Mouse (Mus musculus) left cerebral cortex, adult 11 months (tissue): Measurements from ENCODE around the gene Pip4k2c.
"Not testable (repeated sequence)": the region's sequence is repeated elsewhere in the genome, so short reads cannot be mapped to it uniquely, and the experiment has no call there.

Experiments used
- DNase-seq: peaks from one replicate; pipeline ENCODE4 v3.0.0; 2022; ENCODE audit warnings: low spot score

Pip4k2c gene

DNA sequence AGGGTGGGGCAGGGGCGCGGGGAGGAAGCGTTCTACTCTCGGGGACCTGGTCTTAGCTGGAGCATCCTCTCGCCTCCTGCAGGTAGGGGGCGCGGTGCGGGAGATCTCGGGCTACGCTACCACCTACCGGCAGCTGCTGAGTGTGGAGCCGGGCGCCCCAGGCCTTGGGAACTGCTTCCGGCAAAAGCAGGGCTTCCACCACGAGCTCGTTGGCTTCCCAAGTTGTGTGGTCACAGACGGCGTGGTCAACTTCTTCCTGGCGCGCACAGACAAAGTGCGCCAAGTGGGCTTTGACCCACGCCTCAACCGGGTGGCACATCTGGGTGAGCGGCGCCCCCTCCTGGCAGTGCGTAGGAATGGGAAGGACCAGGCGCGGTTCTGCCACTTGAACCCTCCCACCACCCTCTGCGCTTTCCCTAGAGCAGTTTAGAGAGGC is 40.5 kb downstream of the Pip4k2c start:
- DNase-seq, result no peak

DNA sequence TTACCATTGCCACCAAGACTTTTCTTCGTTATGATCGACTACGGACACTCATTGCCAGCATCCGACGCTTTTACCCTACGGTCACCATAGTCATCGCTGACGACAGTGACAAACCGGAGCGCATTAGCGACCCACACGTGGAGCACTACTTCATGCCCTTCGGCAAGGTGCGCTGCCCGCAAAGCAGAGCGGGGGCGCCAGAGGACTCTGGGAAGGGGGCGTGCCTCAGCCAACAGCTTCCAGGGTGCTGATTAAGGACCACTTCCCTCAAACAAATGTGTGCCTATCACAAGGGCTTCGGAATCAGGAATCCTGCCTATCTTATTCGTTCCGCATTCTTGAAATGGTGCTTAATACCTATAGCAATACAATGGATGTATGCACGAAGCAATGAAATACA is 41.4 kb downstream of the Pip4k2c start:
- DNase-seq, result no peak

DNA sequence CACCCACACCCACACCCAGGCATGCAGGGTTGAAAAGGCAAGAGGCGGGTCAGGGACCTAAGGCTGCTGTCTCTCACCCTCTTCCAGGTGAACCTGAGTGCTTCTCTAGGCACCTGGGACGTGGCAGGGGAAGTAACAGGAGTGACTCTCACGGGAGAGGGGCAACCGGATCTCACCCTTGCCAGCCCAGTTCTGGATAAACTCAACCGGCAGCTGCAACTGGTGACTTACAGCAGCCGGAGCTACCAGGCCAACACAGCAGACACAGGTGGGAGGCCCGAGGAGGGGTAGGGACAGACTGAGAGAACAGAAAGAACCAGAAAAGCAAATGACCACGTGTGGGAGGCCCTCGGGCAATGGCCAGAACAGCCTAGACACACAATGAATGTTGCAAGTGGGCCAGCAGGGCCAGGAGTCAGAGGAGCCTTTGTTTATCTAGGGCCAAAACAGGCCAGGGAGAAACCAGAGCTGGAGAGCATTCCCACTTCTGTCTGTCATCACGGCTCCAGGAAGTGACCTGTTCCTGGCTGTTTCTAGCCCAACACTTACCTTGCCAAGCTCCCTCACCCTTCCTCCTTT is 43.7 kb downstream of the Pip4k2c start:
- no peak for DNase-seq

DNA sequence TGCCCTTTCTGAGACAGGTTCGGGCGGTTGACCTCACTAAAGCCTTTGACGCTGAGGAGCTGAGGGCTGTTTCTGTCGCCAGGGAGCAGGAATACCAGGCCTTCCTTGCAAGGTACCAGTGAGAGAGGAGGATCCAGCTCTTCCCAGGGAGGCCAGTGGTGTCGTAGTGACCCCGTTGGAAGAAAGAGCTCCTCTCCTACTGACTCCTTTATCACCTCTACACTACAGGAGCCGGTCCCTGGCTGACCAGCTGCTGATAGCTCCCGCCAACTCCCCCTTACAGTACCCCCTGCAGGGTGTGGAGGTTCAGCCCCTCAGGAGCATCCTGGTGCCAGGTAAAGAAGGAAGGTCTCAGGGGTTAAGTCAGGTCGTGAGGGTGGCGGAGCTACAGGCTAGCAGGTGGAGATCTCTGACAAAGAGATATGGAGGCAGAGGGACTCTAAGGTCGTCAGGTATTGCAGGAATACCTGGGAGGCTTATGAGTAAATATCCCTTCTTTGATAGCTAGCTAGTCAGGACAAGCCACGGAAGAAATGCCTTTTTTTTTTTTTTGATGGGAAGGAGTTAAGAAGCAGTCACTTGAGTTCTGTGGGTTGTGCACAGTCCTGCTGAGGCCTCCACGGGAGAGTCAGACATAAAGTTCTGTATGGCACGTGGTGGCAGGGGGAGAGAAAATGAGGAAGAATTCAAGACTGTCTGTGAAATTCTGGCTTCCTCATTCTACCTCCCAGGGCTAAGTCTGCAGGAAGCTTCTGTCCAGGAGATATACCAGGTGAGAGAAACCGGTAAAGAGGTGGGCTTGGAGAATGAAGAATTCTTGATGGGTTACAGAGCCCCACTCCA is 44.4 kb downstream of the Pip4k2c start:
- DNase-seq, result no peak

DNA sequence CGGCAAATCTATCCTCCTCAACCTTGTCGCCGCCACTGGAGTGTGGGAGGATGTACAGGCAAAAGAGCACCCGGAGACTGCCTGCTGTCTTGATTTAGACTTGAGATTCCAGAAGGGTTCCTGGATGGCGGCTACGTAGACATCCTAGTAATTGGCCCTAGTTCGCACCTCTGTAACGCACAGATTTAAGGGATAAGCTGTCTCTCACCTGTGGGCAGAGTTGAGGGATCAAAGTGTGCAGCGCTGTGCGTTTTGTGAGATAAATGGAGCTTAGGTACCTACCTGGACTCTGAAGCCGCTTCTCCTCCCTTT is 45.0 kb downstream of the Pip4k2c start:
- no peak for DNase-seq

DNA sequence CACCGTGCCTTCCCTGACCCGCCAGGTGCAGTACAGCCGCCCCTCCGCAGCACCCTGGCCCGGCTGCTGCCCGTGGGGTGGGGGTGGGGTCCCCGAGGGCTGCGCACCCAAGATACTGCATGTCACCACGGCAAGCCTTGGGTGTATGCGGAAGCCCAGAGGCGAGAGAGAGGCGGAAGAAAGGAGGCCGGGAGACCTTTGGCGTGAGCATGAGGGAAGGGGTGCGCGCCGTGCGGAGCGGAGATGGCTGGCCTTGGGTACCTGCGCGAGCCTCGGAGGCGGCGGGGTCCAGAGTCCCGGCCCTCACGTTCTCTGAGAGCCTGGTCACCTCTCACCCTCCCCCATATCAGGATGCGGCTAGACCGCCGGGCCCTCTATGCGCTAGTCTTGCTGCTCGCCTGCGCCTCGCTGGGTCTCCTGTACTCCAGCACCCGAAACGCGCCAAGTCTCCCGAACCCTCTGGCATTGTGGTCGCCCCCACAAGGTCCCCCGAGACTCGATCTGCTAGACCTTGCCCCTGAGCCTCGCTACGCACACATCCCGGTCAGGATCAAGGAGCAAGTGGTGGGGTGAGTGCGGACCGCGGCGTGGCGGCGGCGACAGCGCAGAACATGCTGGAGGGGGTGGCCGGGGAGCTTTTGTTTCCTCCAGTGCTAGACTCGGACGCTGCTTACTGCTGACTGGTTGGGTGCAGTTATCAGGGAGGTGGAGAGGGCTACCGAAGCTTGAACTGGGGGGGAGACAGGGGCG is 45.6 kb downstream of the Pip4k2c start:
- no peak for DNase-seq

DNA sequence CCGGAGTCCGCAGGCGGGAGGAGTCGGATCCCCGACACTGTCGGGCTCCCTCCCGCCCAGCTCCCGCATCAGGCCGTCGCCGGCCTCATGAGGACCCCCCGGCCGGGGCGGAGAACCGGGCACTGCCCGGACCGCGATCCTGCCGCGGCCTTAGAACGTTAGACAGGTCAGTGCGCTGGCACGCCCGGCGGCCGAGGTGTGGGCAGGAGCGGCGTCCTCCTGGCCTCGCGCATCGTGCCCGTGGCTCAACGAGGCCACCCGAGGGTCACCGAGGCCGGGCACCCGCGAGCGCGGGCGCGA is 46.1 kb downstream of the Pip4k2c start:
- DNase-seq, result no peak

DNA sequence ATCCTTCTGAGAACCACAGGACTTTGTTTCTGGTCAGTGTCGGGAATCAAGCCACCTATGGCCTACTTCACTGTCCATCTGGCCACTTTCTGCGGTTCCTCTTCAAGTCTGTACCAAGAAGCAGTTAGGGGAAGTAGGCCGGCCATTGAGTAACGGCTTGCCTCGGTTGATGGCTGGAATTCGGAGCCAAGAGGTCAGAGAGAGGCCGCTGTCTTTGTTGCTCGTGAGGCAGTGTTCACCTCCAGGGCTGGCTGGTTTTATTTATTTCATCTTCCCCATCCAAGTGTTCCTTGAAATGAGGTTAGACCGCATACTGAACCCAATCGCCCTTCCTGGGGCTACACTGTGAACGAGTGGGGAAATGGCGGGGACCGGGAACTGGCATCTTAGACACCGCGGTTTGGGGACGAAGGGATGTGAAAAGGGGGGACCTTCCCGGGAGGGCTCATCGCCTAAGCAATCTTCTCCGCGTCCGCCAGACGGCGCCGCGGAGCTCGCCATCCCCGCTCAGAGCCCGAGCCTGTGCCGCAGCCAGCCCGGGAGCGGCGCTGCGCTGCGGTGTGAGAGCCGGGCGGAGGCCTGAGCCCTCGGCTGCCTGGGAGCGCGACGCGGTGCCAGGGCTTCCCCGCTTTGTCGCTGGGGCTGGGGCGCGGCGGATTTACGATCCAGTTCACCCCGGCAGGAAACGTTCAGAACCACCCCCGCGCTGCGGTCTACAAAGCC is 46.6 kb downstream of the Pip4k2c start, which contains the start of gene B4galnt1:
Gene B4galnt1 (plus strand): TSS at position 595 of the 723 bp plus-strand sequence.
- DNase-seq, result peak; percentile 73

DNA sequence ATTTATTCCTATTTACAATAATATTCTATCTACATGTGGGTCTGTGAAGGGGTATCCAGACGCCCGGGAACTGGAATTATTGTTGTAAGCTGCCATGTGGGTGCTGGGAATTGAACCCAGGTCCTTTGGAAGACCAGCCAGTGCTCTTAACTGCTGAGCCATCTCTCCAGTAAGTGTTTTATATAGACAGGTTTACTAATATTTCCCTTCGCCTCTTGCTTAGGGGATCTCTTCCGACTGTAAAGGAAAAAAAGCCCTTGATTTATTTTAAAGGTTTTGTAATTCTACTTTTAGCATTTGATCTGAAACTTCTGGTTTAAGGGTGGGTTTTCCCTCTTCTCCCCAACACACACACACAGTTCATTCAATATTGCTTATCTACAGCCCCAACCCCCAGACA is 47.2 kb downstream of the Pip4k2c start:
- no peak for DNase-seq

DNA sequence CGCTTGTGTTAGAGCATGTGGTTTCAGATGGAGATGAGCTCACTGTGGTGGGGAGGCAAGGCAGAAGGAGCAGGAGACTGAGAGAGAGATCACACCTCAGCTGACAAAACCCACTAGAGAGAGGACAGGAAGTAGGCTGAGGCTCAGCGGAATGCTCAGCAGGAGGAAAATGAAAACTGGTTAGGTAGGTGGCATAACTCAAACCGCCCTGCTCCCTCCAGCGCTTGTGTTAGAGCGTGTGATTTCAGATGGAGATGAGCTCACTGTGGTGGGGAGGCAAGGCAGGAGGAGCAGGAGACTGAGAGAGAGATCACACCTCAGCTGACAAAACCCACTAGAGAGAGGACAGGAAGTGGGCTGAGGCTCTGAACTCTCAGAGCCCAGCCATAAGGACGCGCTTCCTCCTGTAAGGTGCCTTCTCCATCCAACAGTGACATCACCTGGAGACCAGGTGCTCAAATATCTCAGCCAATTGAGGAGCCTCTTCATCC is 48.6 kb downstream of the Pip4k2c start:
- DNase-seq, result not testable (repeated sequence)

DNA sequence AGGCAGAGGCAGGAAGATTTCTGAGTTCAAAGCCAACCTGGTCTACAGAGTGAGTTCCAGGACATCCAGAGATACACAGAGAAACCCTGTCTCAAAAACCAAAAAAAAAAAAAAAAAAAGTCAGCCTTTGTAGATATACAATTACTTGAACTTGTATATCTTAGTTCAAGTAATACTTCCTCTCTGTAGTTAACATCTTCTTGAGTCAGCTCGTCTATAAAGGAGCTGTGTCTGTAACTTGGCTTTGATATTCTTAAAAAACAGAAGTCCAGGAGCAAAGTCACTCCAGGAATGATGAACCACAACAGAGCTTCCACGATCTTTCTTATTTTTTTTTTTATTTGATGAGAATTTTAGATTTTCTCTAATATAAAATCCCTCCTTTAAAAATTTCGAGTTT is 50.7 kb downstream of the Pip4k2c start:
- DNase-seq, result no peak

DNA sequence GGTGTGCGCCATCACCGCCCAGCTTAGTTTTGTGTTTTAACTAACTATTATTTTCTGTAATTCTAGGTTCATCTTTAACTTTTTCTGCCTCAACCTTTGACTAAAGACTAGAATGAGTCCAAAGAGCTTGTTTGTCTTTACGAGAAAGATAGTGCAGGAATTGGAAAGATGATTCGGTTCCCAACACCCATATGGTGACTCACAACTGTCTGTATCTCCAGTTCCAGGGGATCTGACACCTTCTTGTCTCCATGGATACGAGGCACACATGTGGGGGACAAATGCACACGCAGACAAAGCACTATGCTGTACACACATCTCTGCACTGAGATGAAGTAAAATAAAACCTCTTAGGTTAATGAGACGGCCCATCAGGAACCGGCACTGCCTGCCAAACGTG is 51.3 kb downstream of the Pip4k2c start:
- DNase-seq, result no peak

DNA sequence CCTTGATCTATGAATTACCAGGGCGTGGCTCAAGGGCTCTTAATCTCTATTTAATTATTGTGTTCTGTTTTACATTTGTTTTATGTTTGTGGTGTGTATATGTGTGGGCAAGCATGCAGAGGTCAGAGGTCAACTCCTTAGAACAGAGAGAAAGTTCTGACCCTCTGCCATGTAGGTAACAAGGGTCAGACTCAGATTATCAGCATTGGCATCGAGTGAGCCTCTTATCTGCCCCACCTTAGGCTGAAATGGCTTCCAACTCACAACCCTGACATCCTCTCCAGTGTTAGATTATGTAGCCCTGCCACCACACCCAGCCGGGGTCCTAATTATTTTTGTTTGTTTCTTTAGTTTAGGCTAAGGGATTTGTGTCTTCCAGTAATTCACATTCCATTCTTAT is 52.9 kb downstream of the Pip4k2c start:
- DNase-seq, result no peak

DNA sequence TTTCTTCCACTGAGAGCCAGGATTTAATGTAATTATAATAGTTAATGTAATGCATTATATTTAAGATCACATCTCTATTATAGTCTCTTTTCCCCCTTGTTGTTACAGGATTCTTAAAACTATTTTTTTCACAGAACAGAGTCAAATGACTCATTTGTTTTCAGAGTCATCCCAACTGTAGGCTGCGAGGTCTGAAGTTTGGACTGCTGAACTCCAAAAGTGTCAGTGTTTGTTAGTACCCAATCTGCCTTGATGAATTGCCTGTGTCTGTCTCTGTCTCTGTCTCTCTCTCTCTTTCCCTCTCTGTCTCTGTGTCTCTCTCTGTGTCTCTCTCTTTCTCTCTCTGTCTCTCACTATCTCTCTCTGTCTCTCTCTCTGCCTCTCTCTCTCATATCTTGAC is 54.9 kb downstream of the Pip4k2c start:
- no peak for DNase-seq

DNA sequence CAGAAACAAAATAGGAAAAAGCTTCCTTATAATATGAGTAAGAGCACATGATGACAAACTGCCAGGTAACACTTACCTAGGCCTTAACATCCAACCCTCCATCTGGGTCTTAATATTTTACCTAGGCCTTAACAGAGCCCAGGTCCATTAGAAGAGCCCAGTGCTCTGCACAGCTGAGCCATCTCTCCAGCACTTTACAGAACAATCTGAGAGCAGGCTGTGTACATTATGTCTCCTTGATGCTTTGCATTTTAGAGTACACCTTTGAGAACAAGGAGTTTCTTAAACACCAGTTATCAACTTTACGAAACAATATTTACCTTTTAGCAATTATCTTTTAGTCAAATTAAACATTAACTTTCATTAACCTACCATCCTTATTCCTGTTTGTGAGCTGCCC is 55.3 kb downstream of the Pip4k2c start:
- DNase-seq, result no peak

DNA sequence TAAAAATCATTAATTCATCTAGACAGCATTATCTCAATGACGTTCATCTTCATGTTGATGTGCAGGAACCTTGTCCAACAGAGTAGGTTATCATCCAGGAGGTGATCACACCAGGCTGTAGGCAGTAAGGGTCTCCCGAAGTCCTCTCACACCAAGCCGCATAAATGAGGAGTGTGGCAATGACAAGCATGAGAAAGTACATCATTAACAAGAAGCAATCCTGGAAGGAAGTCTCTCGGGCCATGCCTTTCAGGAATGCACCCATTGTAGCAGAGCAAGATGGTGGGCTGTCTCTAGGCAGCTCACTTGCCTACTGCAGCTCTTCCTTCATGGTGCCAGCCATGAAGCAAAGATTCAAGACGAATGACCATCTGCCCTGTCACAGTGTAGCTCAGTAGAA is 56.7 kb downstream of the Pip4k2c start:
- DNase-seq, result no peak

DNA sequence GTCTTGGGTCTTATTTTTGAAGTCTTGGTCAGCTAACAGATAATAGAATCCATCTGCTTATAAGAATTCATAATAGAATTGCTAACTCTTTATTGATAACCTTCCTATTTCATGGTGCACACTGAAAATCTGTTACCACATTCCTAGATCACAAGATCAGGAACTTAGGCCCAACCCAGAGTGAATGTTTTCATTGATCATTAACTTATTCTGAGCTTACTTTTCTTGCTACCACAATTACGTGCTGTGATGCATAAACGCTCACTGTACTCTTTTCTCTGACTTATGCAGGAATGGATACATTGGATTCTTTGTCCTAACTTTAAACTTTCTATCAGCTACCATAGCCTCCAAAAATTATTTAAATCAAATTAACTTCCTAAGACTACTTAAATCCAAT is 57.1 kb downstream of the Pip4k2c start:
- no peak for DNase-seq

DNA sequence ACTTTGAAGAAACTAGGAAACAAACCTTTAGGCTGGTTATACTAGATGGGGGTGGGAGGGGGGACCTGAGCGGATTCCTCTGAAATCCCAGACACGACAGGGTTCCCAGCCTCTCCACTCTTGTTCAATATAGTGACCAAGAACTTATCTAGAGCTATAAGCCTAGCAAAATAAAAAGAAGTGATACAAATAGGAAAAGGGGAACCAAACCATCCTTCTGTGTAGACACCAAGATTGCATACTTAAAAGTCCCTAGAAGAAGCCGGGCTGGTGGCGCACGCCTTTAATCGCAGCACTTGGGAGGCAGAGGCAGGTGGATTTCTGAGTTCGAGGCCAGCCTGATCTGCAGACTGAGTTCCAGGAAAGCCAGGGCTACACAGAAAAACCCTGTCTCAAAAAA is 58.1 kb downstream of the Pip4k2c start:
- DNase-seq, result no peak

DNA sequence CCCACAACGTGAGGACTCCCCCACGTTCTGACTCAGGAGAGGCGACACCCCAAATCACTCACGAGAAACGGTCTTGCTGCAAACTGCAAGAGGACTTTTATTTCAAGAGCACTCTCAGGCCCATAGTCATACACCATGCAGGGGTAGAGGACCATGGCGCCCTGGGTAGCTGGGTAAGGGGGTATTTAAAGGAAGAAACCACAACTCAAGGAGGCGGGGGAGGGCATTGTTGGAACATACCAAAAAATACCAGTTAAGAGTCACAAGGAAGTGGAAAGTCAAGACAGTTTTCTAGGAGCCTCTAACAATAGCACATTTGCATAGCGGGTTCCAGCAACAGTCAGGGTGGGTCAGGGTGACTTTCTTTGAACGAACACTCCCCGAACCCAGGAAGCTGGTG is 58.8 kb downstream of the Pip4k2c start:
- not testable (repeated sequence) for DNase-seq

DNA sequence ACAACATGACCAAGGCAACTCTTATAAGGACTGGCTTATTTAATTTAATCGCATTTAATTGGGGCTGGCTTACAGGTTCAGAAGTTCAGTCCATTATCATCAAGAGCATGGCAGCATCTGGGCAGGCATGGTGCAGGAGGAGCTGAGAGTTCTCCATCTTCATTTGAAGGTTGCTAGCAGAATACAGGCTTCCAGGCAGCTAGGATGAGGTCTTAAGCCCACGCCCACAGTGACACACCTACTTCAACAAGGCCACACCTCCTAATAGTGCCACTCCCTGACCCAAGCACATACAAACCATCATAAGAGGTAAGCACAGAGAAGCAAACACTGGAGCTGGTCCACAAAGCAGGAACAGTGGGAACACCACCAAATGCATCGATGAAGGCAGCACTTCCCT is 60.2 kb downstream of the Pip4k2c start:
- not testable (repeated sequence) for DNase-seq

DNA sequence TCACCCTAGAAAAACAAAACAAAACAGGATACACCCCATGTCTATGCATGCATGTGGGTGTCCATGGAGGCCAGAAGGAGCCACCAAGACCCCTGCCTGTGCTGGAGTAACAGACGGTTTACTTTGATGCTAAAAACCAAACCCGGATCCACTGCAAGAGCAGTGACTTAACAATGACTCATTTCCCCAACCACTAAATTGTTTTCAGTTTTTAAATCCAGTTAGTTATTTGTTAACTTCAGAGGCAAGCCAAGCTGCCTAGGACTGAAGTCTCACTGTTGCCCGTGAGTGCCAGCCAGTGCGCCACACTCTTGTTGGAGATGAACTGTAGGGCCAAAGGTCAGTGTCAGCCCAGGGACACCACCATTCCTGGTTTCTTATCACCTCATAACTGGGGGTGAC is 60.9 kb downstream of the Pip4k2c start:
- DNase-seq, result no peak

DNA sequence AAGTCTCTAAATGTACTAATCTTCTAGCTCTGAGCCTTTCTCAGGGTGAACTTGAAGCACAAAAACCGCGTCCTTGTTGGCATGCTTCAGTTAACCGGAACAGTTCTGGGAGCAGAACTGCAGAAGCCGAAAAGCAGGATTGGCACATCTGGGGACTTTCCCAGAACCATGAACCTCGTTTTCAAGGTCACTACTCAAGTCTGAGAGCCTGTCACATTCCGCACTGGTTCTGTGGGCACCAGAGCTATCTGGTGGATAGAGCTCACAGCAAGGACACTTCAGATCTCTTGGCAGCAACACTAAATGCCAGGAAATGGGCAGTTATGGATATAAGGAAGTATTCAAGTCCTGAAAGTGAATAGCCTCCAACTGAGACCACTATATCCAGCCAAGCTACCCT is 64.2 kb downstream of the Pip4k2c start:
- no peak for DNase-seq
